Mouse (Mus musculus) naive thymus-derived CD4-positive, alpha-beta T cell, adult 2 months (primary cell): ENCODE data around the gene Atad2b.
"Not testable (repeated sequence)": the region's sequence is repeated elsewhere in the genome, so short reads cannot be mapped to it uniquely, and the experiment has no call there.

ENCODE experiments used
- DNase-seq: peaks from one replicate; pipeline ENCODE4 v3.0.0-alpha.2; 2011; ENCODE audit warnings: low read depth

Atad2b gene

GRCm38 (mm10) chr12:4911716-4912115 lies 5.4 kb upstream of the Atad2b start:
- DNase-seq = no peak

- DNase-seq = no peak
Measured at GRCm38 (mm10) chr12:4914441-4914840, 2.7 kb upstream of the Atad2b start.

DNA sequence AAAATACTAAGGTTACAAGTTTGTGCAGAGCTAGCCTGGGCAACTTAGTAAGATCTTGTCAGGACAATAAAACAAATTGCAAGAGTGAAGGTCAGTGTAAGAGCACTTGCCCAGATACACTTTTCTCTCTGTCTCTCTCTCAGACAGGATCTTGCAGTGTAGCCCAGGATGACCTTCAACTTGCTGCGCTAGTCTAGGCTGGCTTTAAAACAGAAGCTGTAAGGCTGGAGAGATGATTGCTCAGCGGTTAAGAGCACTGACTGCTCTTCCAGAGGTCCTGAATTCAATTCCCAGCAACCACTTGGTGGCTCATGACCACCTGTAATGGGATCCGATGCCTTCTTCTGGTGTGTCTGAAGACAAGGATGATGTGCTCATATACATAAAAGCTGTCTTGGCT lies 2.2 kb upstream of the Atad2b start:
- DNase-seq = no peak

DNA sequence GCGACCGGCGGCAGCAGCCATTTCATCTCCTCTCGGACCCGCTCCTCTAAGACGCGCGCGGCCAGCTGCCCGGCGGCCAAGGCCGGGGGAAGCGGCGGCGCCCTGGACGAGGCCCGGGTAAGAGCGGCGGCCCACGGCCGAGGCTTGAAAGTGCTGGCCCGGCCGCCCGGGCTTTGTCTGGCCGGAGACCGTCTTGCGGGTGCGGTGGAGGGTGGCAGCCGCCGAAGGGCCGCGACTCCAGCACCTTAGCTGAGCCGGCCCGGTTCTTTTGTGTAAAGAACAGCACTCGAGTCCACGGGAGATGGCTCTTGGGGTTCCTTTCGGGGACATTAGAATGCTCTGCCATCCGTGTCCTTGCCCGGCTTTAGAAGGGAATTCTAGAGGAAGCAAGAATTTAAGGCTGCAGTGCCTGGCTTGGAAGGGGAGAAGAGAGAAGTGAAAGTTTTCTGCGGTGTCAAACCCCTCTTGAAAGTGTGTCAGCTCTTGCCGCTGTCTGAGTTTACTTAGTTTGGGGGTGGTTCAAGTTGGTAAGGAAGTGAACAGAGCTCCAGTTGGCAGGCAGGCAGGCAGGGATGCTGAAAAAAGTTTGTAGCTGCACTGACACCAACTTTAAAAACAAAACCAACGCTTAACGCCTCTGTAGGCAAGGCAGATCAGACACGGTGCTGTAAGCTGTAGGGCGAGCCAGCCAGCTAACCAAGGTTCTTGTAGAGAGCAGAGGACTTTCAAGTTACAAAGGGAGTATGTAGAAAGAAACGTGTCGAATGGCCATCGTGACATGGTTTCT lies 845 bp downstream of the Atad2b start:
- peak; percentile 83 for DNase-seq

DNA sequence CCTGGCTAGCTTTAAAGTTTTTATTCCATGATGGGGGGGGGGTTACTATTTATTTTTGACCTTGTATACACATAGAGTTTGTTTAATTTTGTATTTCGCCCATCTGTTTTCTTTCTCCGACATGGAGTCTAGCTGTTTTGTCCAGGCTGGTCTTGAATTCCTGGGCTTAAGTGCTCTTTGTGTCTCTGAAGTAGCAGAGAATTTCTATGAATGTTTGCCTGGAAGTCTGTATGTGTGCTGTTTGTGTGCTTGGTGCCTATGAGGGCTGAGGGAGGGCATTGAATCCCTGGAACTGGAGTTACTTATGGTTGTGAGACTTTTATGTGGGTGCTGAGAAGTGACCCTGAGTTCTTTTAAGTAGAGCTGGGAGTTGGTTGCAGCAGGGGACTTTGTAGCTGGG lies 11.0 kb downstream of the Atad2b start:
- no peak for DNase-seq

DNA sequence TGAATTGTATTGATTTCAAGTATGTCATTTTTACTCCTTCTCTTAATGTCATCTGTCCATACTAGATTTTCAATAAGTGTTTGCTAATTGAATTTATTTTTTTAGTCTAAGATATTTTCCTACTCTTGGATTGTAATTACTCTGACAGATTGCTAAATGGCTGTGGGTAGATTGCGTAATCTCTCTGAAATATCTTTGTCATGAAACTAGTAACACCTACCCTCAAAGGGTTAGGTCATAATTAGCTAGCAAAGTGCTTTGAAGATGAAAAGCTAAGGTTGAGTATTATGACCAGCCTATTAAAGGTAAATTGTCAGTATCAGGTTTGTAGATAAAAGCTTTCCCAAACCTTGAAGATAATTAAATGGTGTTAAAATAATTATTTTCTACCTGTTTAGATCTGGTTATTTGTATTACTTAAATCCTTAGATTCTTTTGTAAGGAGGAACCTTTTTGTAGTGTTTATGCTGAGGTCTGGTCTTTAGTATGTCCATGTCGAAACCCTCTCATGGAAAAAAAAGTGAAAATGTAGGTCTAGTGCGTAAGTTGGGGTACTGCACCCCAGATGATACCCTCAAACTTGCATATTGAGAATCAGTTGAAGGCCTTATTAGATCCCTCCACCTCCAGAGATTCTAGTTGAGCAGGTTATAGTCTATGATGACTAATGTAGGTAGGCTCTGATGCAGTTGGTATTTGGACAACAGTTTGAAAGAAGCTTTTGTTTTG lies 13.8 kb downstream of the Atad2b start:
- DNase-seq = no peak

GRCm38 (mm10) chr12:4952272-4952671 lies 35.1 kb downstream of the Atad2b start:
- no peak for DNase-seq

GRCm38 (mm10) chr12:4953156-4953555 lies 36.0 kb downstream of the Atad2b start:
- no peak for DNase-seq

GRCm38 (mm10) chr12:4972939-4973338 lies 55.8 kb downstream of the Atad2b start:
- DNase-seq = peak; percentile 83

DNA sequence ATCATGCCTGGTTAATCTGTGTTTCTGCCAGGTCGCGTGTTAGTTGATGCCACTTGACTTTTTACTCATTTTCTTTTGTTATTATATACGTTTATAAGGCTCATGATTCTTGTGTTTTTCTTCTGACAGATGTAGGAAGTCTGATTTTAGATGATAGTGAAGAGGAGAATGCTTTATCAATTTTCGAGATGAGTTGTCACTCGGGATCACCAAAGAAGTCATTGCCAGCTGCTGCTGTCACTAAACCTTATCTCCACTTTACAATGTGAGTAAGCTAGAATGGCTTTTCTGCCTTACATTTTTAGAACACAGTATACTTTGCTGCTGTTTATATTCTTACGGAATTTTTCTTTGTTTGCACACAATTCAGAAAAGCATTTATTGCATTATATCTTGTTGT lies 61.2 kb downstream of the Atad2b start:
- DNase-seq = no peak

GRCm38 (mm10) chr12:4996981-4997380 lies 79.8 kb downstream of the Atad2b start:
- no peak for DNase-seq

DNA sequence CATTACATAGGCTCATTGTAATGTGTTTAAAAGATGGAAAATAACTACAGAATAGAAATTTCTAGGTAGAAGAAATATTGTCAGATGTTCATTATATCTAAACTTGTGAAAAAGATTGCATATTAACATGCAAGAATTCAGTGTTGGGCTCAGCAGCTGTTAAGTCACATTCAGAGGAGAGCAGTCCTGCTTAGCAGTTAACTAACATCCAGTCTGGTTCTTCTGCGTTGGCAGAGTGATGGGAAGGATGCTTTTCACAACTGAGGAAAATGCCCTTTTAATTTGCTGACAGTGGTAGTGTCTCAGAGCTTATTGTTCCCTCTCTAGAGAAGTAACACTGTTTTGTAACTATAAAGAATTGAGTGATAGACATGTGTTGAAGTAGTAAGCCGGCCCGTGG lies 88.2 kb downstream of the Atad2b start:
- DNase-seq = no peak

DNA sequence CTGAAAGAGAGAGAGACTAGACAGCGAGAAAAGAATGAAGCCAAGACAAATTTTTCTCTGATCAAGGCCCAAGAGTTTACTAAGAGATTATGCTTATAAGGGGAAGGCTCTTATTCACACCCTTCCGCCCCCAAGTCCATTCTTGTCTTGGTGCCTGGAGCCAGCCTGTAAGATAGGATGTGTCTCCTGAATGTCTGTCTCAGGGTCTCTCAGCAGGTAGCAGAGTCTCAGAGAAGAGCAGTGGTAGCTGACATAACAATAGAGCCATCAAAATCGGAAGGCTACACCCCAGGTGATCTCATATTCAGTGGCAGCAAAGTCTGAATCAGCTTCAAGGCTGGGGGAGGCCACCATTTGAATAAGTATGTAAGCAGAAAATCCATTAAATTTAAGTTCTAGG lies 88.6 kb downstream of the Atad2b start:
- not testable (repeated sequence) for DNase-seq

DNA sequence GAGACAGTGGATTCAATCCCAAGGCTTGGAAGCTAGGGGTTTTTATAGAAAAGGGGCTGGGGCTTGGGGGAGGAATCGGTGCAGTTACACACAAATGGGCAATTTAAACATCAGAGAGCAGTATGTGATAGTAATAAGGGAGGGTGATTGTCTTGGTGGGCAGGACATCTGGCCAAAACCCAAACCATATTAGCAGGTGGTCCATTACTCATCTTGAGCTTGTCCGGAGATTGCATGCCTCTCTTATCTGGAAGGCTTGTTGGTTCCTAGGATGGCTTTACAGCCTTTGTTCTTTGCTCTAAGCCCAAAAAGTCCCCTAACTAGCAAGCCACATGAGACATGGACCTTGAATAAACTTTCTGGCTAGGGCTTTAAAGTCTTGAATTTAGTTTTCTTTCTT lies 91.5 kb downstream of the Atad2b start:
- DNase-seq = not testable (repeated sequence)

DNA sequence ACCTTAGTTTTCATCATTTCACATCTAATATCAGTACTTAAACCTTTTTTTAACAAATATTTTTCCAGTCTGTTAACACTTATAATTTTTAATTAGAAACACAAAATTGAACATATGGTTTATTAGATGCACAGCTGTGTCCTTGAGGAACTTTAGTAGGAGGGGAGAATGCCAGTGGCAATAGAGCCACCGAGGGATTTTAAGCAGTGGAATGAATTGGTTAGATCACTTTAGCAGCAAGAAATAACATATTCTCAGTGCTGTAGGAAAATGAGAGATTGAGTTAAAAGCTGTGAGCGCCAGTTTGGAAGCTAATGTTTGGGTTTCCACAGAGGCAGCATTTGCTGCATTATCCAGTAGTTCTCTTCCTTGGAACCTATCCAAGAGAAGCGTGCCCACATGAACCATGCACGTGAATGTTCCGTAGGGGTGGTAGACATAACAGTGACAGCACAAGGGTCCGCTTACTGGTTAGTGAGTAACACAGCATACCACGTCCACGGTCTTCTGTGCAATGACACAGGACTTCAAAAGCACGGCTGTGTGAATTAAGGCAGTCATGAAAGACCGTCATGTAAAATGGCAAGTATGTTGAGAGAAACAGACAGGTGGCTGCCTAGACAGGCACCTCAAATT lies 108.2 kb downstream of the Atad2b start:
- no peak for DNase-seq

- DNase-seq = no peak
Measured at GRCm38 (mm10) chr12:5029035-5029434, 111.9 kb downstream of the Atad2b start.

DNA sequence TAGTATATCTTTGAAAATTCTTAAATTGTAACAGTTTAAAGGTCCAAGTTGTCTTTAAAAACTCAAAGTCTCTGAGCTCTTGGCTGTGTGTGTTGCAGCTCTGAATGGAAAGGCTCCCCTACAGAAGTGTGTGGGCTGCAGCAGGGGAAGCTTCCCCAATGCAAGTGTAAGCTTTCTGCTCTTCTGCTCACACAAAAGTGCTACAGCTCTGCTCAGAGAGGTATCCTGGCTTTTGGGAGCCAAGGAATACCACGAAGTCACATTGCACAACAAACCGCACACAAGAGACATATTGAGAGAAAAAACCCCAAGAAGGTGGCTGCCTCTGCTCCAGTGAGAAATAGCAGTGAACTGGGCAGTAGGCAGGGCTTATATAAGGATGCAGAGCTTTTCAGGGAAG lies 120.9 kb downstream of the Atad2b start:
- DNase-seq = no peak

DNA sequence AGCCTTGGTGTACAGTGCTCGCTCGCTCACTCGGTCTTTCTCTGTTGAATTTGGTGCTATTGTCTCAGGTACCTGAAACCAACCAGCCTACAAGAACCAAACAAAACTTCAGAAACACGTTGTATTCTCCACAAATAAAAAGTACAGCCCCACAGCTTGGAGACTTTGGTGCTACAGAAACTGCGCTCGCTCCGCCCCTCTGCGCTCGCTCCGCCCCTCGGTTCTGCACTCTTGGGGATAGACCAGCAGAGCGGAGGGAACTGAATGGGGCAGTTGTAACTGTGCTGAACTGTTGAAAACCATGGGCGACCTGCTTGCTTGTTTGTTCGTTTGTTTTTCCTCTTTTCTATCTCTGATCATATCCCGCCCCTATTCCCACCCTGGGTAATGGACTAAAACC lies 127.0 kb downstream of the Atad2b start:
- no peak for DNase-seq

DNA sequence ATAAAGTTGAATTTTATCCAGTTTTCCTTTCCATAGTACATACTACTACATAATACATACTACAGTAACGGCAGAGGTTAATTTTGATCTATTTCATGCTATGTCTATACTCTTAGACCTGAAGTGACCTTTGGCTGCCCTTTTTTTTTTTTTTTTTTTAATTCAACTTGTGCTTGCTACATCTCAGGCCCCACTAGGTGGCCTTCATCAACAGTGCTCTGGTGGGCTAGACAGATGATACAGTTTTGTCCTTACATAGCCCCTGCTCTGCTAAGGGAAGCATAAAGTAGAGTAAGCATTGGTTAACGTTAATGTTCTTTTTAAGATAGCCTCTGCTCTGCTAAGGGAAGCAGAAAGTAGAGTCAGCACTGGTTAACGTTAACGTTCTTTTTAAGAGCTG lies 131.0 kb downstream of the Atad2b start:
- no peak for DNase-seq

- DNase-seq = no peak
Measured at GRCm38 (mm10) chr12:5067590-5067989, 150.4 kb downstream of the Atad2b start.

- no peak for DNase-seq
Measured at GRCm38 (mm10) chr12:5070131-5070530, 153.0 kb downstream of the Atad2b start.

DNA sequence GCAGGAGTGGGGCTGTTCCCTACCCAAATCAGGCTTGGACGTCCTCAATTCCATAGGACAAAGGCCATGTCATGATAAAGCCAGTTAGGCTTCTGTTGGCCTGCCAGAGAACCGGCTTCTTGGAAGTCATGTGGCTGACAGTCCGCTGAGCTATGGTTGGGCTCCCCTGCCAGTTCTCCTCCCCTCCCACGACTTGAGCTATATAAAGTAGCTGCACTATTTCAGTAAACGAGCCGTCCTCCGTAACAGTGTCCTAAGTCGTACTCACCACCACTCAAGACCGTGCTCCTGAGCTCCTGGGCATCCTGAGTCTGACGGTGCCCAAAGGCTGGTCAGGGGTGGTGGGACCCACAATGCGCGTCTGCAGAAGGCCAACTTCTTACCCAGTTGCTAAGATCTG lies 156.0 kb downstream of the Atad2b start:
- DNase-seq = no peak

DNA sequence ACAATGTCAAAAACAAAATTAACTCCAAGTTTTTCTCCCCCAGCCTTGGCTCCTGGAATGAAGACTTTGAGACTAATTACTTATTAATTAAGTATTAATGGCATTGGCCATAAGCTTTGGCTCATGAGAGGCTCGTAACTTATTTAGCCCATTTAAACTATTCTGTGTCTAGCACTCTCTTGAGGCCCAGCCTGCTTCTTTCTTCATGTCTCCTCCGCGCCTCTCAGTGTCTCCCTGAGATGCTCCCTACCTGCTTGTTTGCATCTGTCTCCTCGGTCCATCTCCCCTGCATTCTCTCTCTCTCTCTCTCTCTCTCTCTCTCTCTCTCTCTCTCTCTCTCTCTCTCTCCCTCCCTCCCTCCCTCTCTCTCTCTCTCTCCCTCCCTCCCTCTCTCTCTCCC lies 164.3 kb downstream of the Atad2b start:
- DNase-seq = no peak
